24 mouse cellular contexts compared by ENCODE assay signal in genomic region chr3:35104884-35105283, GRCm38 (mm10).
DNase-seq lines count a peak whose midpoint lies in the region; ATAC-seq lines count a peak whose summit lies in the region.
"Had no signal": no experiment of that assay in that cellular context is flagged by ENCODE, and none has a peak within 500 bp of the region (broad histone marks: within the 10 kb centered on the region; RNA-seq: fewer than 3 reads in every experiment).

No protein-coding gene starts in this region.

- H3K4me3 ChIP-seq in midbrain, embryonic 10.5 days, result no peak overlapping the region
- H3K4me3 ChIP-seq in midbrain, embryonic 16.5 days (ENCODE audit: low read depth, low read length), result no peak overlapping the region
- no peak overlapping the region for H3K4me3 ChIP-seq in neural tube, embryonic 11.5 days (ENCODE audit: low read depth, low read length)
- H3K4me3 ChIP-seq: embryonic facial prominence, embryonic 13.5 days; forebrain, embryonic 13.5 days; gastrocnemius, adult 2 months; heart, embryonic 10.5 days; intestine, embryonic 15.5 days had no signal

- peaks cover 6% of the 10 kb centered on the region; the same call in 1 of the 2 replicates for H3K27me3 ChIP-seq in midbrain, embryonic 10.5 days (ENCODE audit: low read depth, poor library complexity, severe bottlenecking)
- no peaks in the 10 kb centered on the region for H3K27me3 ChIP-seq in midbrain, embryonic 16.5 days (ENCODE audit: control insufficient read depth, insufficient read depth, low read depth, low read length)
- no peaks in the 10 kb centered on the region for H3K27me3 ChIP-seq in neural tube, embryonic 11.5 days (ENCODE audit: control insufficient read depth, insufficient read depth, low read length)
- H3K27me3 ChIP-seq: CH12.LX; forebrain, embryonic 13.5 days; intestine, embryonic 15.5 days had no signal

- DNase-seq in heart, adult 11 months, result peak; percentile 75
- no peak for DNase-seq in heart, adult 8-10 months (ENCODE audit: low spot score)
- DNase-seq in midbrain, embryonic 10.5 days (ENCODE audit: low spot score), result no peak
- peak; percentile 66 for DNase-seq in embryo, embryonic 10.5 days (ENCODE audit: low spot score)
- peak; percentile 71 for DNase-seq in neural tube, embryonic 11.5 days (ENCODE audit: low spot score)
- DNase-seq in adrenal gland, postnatal 36 days, result no peak
- no peak for DNase-seq in thymus, adult 18-20 months
- DNase-seq: adrenal gland, postnatal 25 days; cerebellum, adult 11-12 months; cerebellum, adult 9-11 months; cerebellum, postnatal 36 days; gastrocnemius, adult 2 months; gastrocnemius, postnatal 25 days; heart, postnatal 10 days; heart, postnatal 4 days; kidney, adult 18-20 months had no signal

- H3K4me1 ChIP-seq in midbrain, embryonic 10.5 days, result peaks cover 62% of the 10 kb centered on the region
- H3K4me1 ChIP-seq in midbrain, embryonic 16.5 days (ENCODE audit: control insufficient read depth, insufficient read depth, low read length), result 0 out of 2 replicates have a peak, but pooled peaks cover 5% of the 10 kb centered on the region
- H3K4me1 ChIP-seq in neural tube, embryonic 11.5 days (ENCODE audit: control insufficient read depth, insufficient read depth, low read length), result peaks cover 12% of the 10 kb centered on the region
- H3K4me1 ChIP-seq: intestine, embryonic 15.5 days had no signal

- no peak overlapping the region for H3K9ac ChIP-seq in midbrain, embryonic 16.5 days (ENCODE audit: low read depth, low read length)
- H3K9ac ChIP-seq in neural tube, embryonic 11.5 days (ENCODE audit: low read length), result no peak overlapping the region
- H3K9ac ChIP-seq: embryonic facial prominence, embryonic 13.5 days; forebrain, embryonic 13.5 days; intestine, embryonic 15.5 days had no signal

- WGBS in midbrain, embryonic 10.5 days, result 68% methylated on average over 11 of the region's 11 CpGs
- WGBS in midbrain, embryonic 16.5 days, result 53% methylated on average over 11 of the region's 11 CpGs
- 23% methylated on average over 11 of the region's 11 CpGs for WGBS in neural tube, embryonic 11.5 days

- H3K36me3 ChIP-seq in midbrain, embryonic 10.5 days, result no peaks in the 10 kb centered on the region
- H3K36me3 ChIP-seq in midbrain, embryonic 16.5 days (ENCODE audit: control insufficient read depth, insufficient read depth, low read length), result no peaks in the 10 kb centered on the region
- no peaks in the 10 kb centered on the region for H3K36me3 ChIP-seq in neural tube, embryonic 11.5 days (ENCODE audit: control insufficient read depth, insufficient read depth, low read length)
- H3K36me3 ChIP-seq: embryonic facial prominence, embryonic 13.5 days; heart, embryonic 10.5 days; intestine, embryonic 15.5 days had no signal

- H3K9me3 ChIP-seq in midbrain, embryonic 10.5 days (replicated peaks), result no peaks in the 10 kb centered on the region
- H3K9me3 ChIP-seq in midbrain, embryonic 16.5 days (replicated peaks; ENCODE audit: control insufficient read depth, low read length, poor library complexity, severe bottlenecking), result no peaks in the 10 kb centered on the region
- H3K9me3 ChIP-seq in neural tube, embryonic 11.5 days (ENCODE audit: control insufficient read depth, low read length), result no peaks in the 10 kb centered on the region
- H3K9me3 ChIP-seq: embryonic facial prominence, embryonic 13.5 days; forebrain, embryonic 13.5 days; heart, embryonic 10.5 days; intestine, embryonic 15.5 days had no signal

- ATAC-seq in midbrain, embryonic 16.5 days, result no peak
- ATAC-seq in neural tube, embryonic 11.5 days (ENCODE audit: insufficient read depth, low FRiP score, low TSS enrichment), result peak; percentile 75
- ATAC-seq: activated CD4-positive, CD25-positive, alpha-beta regulatory T cell, adult 4 months; forebrain, embryonic 13.5 days; intestine, embryonic 15.5 days; Patski had no signal

- no peak overlapping the region for H3K4me2 ChIP-seq in midbrain, embryonic 16.5 days (ENCODE audit: low read length)
- H3K4me2 ChIP-seq in neural tube, embryonic 11.5 days (ENCODE audit: low read depth), result no peak overlapping the region
- H3K4me2 ChIP-seq: embryonic facial prominence, embryonic 13.5 days; forebrain, embryonic 13.5 days; intestine, embryonic 15.5 days had no signal

- peak overlapping the region; percentile 55 for H3K27ac ChIP-seq in midbrain, embryonic 10.5 days (replicated peaks)
- H3K27ac ChIP-seq in midbrain, embryonic 16.5 days (ENCODE audit: low read length), result no peak overlapping the region
- H3K27ac ChIP-seq in neural tube, embryonic 11.5 days (ENCODE audit: low read depth, low read length), result peak overlapping the region; percentile 51
- H3K27ac ChIP-seq: embryonic facial prominence, embryonic 13.5 days; forebrain, embryonic 13.5 days; gastrocnemius, adult 2 months; heart, embryonic 10.5 days; intestine, embryonic 15.5 days had no signal

Comparison
In these comparisons a context has a peak if more than half of its experiments do, and no peak if none do; other contexts are left out.
1. DNase-seq: peak in heart, adult 11 months (single experiment), embryo, embryonic 10.5 days (single experiment) and neural tube, embryonic 11.5 days (single experiment); none in heart, adult 8-10 months (single experiment), midbrain, embryonic 10.5 days (single experiment), adrenal gland, postnatal 36 days (0 of 2) and thymus, adult 18-20 months (0 of 2).